Mouse (Mus musculus): ENCODE measurements around the gene Cenpe.

Gene Cenpe

DNA sequence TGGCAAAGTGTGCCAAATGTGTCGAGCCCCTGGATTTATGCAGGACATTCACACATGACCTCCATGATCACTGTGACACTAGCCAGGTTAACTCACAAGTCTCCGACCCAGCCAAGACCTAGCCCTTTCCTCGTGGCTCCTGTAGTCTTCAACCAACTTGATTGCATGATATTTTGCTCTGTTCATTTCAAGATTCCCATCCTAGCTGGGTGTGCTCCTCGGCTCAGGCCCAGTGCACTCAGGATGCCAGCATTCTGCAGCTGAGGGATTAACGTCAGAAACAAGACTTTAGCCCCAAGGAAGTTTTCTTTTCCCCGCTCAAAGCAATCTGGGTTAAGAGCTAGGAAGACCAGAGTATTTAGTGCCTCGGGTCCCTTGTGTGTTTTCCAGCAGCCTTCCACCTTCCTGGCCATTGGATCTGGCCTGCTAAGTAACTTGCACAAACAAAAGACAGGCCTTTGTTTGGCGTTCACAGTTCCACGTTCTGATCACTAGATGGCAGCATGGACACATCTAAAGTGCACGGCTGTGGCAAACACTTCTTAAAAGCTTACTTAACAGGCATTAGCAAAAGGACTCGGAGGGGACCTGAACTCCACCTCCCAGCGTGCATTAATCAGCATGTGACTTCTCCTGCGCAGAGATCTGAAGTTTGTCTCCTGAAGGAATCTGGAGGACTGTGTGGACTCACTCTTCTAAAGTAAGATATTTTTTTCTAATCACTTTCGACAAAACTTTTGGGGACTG is 68.5 kb downstream of the Cenpe start, which contains the start of gene Bdh2:
Gene Bdh2, plus strand, starts transcription at position 553 of the 747 bp plus-strand sequence.
- peak; percentile 83 for DNase-seq (ENCODE audit: low spot score)

DNA sequence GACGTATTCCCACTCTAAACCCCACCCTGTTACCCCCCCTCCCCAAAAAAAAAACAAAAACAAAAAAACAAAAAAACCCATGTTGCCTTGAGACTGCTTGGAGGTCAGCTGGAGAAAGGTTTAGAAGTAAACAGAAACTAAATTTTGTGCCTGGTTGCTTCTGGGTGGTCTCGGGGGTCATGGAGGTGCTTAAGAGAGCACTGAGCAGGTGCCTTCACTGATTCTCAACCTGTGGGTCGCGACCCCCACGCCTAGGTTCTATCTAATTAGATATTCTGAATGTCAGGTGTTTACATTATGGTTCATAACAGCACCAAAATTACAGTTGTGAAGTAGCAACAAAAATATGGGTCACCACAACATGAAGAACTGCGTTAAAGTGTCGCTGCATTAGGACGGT is 69.4 kb downstream of the Cenpe start:
- no peak for DNase-seq (ENCODE audit: low spot score)

DNA sequence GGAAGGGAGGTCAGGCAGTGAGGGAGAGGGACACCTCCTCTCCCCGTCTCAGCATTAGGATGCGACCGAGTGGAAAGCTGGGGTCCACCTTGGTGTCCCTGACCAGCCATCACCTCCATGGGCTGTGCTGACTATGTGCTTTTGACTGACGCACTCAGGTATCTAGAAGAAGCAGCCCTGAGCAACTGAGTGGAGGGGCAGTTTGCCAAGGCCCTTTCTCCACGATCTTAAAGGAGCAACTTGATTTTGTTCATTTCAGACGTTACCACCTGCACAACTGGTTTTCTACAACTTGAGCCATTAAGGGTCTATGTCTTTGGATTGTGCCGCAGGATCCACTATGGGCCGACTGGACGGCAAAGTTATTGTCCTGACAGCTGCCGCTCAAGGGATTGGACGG is 72.9 kb downstream of the Cenpe start:
- DNase-seq (ENCODE audit: low spot score) = no peak

DNA sequence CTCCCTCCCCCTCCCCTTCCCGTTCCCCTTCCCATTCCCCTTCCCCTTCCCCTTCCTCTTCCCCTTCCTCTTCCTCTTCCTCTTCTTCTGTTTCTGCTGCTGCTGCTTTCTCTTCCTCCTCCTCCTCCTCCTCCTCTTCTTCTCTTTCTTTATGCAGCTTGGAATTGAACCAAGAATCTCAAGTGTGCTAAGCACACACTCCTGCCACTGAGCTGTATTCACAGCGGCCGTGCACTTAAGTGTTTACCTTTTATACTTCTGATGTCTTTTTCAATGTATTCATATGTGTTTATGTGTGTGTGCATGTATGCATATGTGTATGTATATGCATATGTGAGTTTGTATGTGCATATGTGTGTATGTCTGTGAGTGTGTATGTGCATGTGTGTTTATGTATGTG is 73.5 kb downstream of the Cenpe start:
- no peak for DNase-seq (ENCODE audit: low spot score)

DNA sequence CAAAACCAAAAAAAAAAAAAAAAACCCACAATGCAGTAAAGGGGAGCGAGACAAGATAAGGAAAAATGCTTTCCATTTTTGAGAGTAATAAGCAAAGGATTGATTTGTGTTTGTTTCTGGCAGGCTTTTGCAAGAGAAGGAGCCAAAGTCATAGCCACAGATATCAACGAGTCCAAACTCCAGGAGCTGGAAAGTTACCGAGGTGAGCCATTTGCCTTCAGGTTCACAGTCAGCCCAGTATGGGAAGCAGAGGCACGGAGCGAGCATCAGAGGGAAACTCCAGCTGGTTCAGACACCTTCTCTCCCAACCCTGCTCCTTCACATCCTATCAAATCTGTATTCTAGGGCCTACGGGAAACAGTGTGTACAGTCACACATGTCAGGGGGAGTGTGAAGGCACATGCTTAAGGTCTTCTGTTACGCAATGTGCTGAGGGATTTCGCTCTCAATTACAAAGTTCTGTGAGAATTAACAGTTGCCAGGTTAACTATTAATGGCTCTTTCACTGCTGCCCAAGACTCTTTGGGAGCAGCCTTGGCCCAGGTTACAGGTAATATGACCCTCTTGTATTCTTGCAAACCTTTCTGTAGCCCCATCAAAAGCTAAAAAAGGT is 75.9 kb downstream of the Cenpe start:
- no peak for DNase-seq (ENCODE audit: low spot score)

DNA sequence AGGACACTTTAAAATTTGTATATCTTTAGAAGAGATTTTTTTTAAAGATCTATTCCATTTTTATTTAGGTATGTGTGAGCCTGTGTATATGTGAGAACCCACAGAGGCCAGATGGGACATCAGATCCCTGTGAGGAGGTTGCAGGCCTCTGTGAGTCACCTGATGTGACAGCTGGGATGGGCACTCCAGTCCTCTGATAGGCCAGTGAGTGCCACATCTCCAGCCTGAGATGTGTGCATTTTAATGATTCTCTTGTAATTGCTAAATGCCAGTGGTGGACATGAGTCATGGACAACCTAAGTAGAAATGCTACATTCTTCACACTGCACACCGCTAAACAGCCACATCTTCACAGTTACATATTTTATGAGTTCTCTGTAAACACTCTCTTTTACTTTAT is 76.8 kb downstream of the Cenpe start:
- DNase-seq (ENCODE audit: low spot score) = no peak

DNA sequence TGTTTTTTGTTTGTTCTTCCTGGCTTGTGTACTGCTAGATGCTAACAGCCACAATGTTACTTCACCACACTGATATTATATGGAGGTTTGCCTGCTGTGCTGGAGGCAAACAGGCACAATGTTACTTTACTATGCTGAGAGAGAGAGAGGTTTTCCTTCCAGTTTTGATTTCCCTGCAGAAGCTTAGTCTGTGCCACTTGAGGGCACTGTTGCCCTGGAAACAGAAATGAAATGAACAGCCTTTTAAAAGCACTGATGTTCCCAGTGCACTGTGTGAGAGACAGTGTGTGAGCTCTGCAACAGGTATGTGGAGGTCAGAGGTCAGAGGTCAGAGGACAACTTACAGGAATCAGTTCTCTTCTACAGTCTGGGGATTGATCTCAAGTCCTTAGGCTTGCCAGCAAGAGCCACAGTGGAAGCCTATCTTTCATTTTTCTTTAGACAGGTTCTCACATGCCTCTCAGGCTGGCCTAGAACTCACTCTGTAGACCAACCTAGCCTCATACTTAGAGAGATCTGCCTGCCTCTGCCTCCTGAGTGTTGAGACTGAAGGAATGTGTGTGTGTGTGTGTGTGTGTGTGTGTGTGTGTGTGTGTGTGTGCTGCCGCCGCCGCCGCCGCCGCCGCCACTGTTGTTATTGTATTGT is 78.0 kb downstream of the Cenpe start:
- DNase-seq (ENCODE audit: low spot score) = peak; percentile 75

DNA sequence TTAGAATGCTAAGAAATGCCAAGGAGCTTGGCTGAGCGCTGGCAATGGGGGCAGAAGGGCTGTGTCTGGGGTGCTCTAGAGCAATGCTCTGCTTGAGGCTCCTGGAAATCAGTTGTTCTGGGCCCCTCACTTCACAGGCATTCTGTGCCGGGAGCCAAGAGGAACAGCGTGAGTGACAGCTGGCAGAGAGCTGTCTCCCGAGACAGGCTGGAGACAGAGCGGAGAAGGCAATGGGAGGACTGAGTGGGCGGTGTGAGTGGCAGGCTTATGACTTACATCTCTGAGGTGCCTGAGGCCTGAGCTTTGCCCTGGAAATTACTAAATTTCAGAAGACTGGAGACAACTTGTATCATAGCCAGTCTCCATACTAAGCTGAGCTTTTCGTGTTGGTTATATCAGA is 81.4 kb downstream of the Cenpe start:
- no peak for DNase-seq (ENCODE audit: low spot score)

DNA sequence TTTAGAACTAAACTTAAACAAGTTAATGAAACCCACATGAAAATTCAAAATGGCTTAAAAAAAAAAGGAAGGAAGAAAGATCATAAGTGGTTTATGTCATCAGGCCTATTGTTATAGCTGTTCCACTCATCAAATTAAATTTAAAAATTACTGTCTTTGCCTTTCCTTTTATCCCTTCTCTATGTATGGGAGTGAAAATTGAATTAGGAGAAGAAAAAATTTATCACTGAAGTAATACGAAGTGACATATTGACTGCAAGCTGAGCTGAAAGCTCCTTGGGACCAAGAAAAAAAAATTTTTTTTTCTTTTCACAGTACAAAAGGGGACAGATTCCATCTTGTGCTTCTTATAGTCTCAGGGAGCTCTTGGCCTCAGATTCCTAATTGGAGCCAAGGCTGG is 83.2 kb downstream of the Cenpe start:
- DNase-seq (ENCODE audit: low spot score) = peak; percentile 84

DNA sequence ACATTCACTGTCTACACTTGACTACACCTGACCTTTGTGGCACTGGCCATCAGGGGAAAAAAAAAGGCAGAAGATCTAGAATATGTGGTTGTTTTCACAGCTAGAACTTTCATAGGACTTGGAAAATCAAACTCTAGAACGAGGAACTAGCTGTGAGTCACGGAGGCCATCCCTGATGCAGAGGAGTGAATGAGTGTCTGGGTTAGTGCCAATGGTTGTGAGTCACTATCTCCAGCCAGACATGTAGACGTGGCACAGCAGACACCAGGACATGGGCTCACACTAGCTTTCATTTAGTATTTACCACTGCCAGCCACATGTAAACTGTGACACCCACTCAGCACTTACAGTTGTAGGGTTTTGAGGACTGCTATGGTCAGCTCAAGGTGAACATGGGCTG is 86.2 kb downstream of the Cenpe start:
- peak; percentile 68 for DNase-seq (ENCODE audit: low spot score)

DNA sequence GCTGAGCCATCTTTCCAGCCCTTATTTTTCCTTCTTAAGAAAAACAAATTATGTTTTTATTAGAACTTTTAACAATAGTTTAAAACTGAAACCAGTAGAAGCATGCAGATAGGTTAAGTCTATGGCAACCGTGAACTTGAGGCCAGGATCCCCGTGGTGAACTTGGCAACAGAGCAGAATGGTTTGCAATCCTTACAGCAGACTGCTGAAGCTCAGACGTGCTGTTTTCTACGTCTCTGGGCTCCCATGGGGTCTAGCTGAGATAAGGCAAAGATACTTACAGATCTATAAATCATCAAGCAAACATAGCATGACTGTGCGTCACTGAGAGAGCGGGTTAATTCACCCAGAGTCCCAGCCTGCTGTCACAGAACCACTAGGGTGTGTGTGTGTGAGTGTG is 87.7 kb downstream of the Cenpe start:
- no peak for DNase-seq (ENCODE audit: low spot score)

DNA sequence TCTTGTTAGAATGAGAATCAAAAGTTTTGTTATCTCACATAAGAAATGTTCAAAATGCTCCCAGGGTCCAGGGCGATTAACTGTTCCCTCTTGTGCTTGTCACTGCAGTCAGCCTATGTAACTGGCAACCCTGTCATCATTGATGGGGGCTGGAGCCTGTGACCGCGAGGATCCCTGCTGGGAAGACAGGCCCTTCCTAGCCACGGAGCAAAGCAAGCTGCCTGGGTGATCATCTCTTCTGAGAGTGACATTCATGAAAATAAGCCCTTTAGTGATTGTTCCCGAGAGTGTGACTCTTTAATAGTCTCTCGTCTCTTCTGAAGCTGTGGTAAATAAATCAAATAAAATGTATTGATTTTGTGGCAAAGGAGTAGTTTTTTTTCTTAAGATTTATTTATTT is 91.7 kb downstream of the Cenpe start:
- no peak for DNase-seq (ENCODE audit: low spot score)

DNA sequence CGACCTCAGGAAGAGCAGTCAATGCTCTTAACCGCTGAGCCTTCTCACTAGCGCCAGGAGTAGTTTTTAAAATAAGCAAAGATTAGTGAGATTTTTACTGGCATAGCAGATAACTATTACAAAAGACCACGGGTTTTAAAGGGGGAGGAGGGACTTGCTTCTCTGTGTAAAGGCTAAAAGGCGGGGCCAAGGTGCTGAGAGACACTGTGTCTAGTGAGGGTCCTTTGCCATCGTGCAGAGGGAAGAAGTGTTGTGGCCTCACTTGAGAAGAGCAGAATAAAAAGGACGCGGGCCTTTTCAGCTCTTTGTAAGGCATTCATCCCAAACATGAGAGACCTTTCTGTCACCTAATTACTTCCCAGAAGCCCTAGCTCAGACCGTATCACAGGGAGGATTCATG is 92.2 kb downstream of the Cenpe start:
- DNase-seq (ENCODE audit: low spot score) = no peak

DNA sequence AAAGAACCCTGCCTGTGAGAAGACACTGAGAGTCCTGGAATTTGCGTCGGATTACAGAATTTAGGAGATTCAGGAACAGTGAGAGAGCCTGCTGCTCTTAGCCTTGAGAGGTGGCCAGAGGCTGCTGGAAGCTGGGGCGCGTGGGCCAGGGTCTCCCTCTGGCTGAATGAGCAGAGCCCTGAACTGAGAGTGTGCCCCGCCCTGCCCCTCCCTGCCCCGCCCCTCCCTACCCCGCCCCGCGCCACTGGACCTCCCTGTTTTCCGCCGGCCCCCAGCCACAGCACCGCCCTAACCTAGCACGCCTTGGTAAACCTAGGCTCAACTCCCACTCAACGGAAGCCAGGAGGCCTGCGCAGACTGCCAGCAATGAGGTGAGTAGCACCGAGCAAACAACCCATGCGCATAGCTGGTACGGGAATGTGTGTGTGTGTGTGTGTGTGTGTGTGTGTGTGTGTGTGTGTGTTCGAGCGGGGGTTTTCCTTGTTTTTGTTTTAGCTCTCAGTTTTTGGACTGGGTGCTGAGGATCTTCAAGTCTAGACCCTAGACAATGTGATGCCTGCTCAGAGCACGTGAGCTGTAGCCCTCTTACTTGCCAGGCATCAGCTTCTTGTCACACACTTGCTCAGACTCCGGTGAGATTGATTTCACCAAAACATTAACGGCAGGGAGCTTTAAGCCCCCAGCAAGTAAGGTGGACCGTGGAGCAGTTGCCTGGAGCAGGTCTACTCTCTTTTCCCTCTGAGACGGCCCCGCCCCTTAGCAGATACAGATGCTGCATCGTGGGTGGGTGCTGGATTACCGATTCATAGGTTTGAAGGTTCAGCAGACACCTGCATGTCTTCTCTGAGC is 95.3 kb downstream of the Cenpe start, which contains the start of gene Slc9b2:
Gene Slc9b2, plus strand, starts transcription at position 290 of the 849 bp plus-strand sequence.
- peak; percentile 49 for DNase-seq (ENCODE audit: low spot score)

DNA sequence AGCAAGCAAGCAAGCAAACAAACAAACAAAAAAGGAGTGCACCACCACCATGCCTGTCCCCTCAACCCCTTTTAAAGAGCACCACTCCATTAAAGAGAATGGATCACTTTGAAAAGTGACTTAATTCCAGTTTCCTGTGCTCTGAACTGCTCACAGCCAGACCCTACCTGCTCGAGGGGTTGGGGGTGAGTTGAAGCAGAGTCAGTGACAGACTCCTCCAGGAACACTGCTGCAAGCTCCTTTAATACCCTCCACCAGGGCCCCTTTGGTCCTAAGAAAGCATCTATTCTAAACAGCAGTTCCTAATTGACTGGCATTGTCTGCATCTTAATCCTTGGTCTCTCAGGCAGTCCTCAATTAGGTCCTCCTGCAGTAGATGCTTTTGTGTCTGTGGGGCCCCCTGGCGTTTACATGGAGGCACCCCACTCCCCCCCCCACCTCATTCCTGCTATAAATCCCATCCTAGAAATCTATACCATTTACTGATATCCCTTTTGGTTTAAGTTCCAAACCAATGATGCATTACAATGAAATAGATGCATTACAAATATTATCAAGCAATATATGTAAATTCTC is 100.7 kb downstream of the Cenpe start:
- DNase-seq (ENCODE audit: low spot score) = no peak

DNA sequence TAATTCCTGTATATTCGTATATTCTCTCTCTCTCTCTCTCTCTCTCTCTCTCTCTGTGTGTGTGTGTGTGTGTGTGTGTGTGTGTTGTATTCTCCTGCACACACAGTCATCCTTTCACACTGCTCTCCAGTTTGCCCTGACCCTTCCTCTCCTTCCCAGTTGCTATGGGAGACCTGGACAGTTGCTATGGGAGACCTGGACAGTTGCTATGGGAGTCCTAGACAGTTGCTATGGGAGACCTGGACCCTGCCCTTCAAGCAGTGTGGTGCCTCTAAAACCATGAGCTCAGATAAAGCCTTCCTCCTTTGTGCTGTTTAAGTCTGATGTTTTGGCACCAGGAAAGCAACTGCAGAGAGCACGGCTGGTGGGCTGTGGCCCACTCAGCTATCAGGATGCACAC is 101.4 kb downstream of the Cenpe start:
- DNase-seq (ENCODE audit: low spot score) = no peak

DNA sequence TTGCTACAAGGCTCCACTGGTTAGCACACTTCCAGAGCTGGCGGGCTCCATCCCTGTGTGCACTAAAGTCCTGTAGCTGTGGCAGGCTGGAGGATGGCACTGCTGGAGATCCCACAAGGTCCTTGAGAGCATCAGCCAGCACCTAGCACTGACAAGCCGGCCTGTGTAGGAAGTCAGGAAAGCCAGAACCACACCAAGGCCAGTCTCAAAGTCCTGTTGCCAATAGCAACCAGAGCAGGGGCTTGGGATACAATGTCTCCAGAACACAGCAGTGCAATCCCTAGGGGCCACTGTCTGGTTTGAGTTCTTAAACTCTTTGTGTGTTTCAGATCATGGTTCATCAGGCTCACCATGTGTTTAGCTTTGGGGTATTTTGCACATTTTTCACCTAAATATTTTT is 102.5 kb downstream of the Cenpe start:
- DNase-seq (ENCODE audit: low spot score) = peak; percentile 63

DNA sequence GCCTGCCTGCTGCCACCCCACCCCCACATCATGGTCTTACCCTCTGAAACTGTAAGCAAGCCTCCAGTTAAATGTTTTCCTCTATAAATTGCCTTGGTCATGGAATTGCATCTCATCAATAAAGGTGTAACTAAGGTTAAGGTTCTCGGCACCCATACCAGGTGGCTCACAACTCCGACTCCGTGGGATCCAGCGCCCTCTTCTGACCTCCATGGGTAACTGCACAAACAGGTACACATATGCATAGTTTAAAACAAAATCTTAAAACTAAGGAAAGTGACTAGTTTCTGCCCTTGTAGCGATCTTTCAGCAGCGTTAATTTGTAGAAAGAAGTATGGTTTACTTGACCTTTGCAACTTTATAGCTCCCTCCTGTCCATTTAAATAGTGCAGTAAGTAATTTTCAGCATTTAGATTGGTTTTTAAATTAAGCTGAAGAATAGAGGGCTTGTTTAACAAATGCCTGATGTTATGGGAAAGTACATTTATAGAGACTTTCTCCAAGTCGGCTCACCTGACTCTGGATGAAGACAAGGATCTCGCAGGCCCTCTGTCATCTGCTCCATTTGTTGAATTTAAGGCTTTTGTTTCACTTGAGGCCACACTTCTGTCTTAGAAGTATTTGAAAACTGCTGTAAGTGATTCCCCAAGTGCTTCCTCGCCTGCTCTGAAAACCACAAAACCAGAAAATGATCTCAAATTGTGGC is 103.5 kb downstream of the Cenpe start:
- no peak for DNase-seq (ENCODE audit: low spot score)

DNA sequence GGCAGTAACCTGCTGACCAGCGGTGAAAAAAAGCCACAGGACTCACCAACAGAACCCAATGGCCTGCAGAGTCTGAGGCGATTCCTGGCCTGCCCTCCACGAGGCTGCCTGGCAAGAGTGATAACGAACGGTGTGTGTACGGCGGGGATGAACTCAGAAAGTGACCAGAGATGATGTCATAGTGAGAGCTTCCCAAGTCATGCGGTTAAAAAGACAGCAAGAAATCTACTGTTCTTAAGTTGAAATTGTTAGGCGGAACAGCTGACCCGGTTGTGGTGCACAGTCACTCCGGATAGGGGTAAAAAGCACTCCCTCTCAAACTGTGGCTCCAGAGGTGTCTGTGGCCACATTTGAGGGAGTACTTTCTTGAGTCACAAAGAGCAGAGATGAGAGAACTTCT is 106.0 kb downstream of the Cenpe start:
- no peak for DNase-seq (ENCODE audit: low spot score)

Measured in MN1 (cell line).